Mouse (Mus musculus): ENCODE data around the gene Tle4. TPM values are rescaled to one million over a fixed set of nuclear protein-coding genes. Genes with fewer than 3 reads are reported as not detected.
A peak's percentile ranks its signal among the peaks of the same experiment; 100 is the strongest.
"Not testable (repeated sequence)": the region's sequence is repeated elsewhere in the genome, so short reads cannot be mapped to it uniquely, and the experiment has no call there.

Gene Tle4
- 39.8 and 40.9 TPM in 2 replicates for polyA plus RNA-seq (2015; fragmentation: Nextera tagmentation; extraction: Ambion mirVana)

DNA sequence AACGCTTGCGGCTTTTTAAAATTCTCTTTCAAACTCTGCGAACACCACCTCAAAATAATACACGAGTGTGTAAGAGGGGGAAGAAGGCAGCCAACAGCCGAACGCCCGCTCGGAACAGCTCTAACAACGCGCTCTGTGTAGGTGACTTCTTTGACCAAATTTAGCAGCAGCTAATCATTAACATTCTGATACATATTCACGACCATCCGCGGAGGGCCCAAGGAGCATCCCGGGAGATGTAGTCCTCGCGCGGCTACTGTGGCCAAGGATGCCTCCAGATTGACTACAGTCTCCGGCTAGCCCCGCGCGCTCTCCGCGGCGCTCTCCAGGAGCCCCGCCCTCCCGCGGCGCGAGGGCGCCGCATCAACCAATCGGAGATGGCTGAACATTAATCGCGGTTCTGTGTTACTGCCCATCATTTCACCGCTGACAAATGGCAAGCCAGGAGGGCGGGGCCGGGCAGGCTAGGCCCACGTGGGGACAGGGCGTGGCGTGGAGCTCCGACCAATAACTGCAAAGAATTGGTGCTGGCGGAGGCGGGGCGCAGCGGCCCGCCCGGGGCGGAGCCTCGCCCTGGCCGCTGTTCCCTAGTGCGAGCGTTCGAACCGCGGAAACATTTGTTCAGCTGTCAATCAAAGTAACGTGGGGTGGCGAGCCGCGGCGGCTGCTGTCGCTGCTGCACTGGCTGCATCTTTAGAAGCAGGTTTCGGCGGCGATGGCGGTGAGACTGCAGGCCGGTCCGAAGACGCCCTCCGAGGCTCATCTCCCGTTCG, at the start of gene Tle4:
Gene Tle4, minus strand, starts transcription at position 135 of the 773 bp plus-strand sequence.
- WGBS, result under 1% methylated on average over 71 of the region's 71 CpGs
- ATAC-seq, result peak; percentile 97

DNA sequence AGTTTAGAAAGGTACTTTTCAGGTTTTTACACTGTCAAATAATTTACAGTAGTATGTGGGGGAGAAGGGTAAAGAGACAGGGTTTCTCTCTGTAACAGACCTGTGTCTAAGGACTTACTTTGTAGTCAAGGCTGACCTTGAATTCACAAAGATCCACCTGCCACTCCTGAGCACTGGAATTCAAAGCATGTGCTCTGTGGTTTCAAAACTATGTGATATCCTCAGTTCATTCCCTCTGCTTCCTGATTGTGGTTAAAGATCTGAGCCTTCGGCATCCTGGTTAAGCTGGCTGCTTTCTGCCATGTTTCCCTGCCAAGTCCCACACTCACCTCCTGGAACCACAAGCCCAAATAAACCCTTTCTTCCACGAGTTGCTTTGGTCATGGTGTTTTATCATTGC, 47.8 kb upstream of the Tle4 start:
- Histone ChIP-seq H3K4me3 (replicated peaks; ENCODE audit: low read length) (no peak overlapping the region), H3K9ac (replicated peaks; ENCODE audit: low read depth, low read length) (no peak overlapping the region), H3K36me3 (ENCODE audit: control insufficient read depth, insufficient read depth) (no peaks in the 10 kb centered on the region), H3K27ac (ENCODE audit: low read length) (no peak overlapping the region), H3K9me3 (ENCODE audit: control insufficient read depth, low read length) (no peaks in the 10 kb centered on the region), H3K4me2 (ENCODE audit: low read length) (no peak overlapping the region), H3K27me3 (replicated peaks; ENCODE audit: control insufficient read depth, insufficient read depth, low read length) (no peaks in the 10 kb centered on the region; the same call in 1 of the 2 replicates), H3K4me1 (replicated peaks; ENCODE audit: control insufficient read depth, insufficient read depth, low read length) (no peaks in the 10 kb centered on the region)
- ATAC-seq, result no peak
- WGBS, result 82% methylated on average over 2 of the region's 2 CpGs

More for the DNA sequence above, at the start of gene Tle4:
- peaks cover 4% of the 10 kb centered on the region; the same call in 1 of the 2 replicates for H3K27me3 ChIP-seq (replicated peaks; ENCODE audit: control insufficient read depth, insufficient read depth, low read length)
- no peaks in the 10 kb centered on the region for H3K9me3 ChIP-seq (ENCODE audit: control insufficient read depth, low read length)
- no peaks in the 10 kb centered on the region for H3K36me3 ChIP-seq (ENCODE audit: control insufficient read depth, insufficient read depth)
- H3K27ac ChIP-seq (ENCODE audit: low read length), result peak within 1 kb of the TSS; percentile 97
- H3K4me2 ChIP-seq (ENCODE audit: low read length), result peak within 1 kb of the TSS; percentile 78
- peaks cover 21% of the 10 kb centered on the region for H3K4me1 ChIP-seq (replicated peaks; ENCODE audit: control insufficient read depth, insufficient read depth, low read length)
- H3K4me3 ChIP-seq (replicated peaks; ENCODE audit: low read length), result peak within 1 kb of the TSS; percentile 91
- peak within 1 kb of the TSS; percentile 93 for H3K9ac ChIP-seq (replicated peaks; ENCODE audit: low read depth, low read length)

DNA sequence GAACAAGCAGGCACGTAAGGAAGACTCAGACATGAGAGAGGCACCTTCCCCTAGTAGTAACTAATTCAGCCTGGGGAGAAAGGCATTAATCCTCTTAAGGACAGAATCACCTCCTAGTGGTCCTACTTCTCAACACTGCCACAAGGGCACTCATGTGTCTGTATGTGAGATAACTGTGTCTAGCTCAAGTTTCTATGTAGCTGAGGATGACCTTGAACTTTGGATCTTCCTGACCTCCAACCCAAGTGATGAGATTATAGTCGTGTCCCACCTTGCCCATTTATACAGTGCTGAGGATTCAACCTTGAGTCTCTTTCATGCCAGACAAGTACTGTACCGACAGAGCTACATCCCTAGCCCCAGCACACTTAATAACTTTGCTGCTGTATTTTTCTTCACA, 46.9 kb upstream of the Tle4 start:
- 75% methylated on average over 3 of the region's 3 CpGs for WGBS

DNA sequence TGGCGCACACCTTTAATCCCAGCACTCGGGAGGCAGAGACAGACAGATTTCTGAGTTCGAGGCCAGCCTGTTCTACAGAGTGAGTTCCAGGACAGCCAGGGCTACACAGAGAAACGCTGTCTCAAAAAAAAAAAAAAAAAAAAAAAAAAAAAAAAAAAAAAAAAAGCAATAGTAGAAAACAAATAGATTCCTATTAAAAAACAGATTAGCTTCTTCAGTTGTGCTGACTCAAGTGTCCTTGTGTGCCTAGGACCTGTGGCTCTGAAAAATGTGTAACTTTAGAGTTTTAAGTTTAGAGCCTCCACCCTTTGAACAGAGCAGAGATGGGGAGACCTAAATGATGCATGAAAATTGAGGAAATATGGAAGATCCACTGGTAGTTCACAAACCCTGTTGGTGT, 45.2 kb upstream of the Tle4 start:
- WGBS, result 96% methylated on average over 4 of the region's 4 CpGs
- ATAC-seq; H3K4me2 ChIP-seq (ENCODE audit: low read length); H3K9me3 ChIP-seq (ENCODE audit: control insufficient read depth, low read length); H3K27me3 ChIP-seq (replicated peaks; ENCODE audit: control insufficient read depth, insufficient read depth, low read length); H3K36me3 ChIP-seq (ENCODE audit: control insufficient read depth, insufficient read depth); H3K4me1 ChIP-seq (replicated peaks; ENCODE audit: control insufficient read depth, insufficient read depth, low read length); H3K9ac ChIP-seq (replicated peaks; ENCODE audit: low read depth, low read length); H3K27ac ChIP-seq (ENCODE audit: low read length); H3K4me3 ChIP-seq (replicated peaks; ENCODE audit: low read length): not testable (repeated sequence)

More for the DNA sequence above, 46.9 kb upstream of the Tle4 start:
- no peaks in the 10 kb centered on the region; the same call in 1 of the 2 replicates for H3K27me3 ChIP-seq (replicated peaks; ENCODE audit: control insufficient read depth, insufficient read depth, low read length)
- ATAC-seq, result no peak
- no peaks in the 10 kb centered on the region for H3K36me3 ChIP-seq (ENCODE audit: control insufficient read depth, insufficient read depth)
- H3K4me3 ChIP-seq (replicated peaks; ENCODE audit: low read length), result no peak overlapping the region
- H3K27ac ChIP-seq (ENCODE audit: low read length), result no peak overlapping the region
- H3K4me1 ChIP-seq (replicated peaks; ENCODE audit: control insufficient read depth, insufficient read depth, low read length), result no peaks in the 10 kb centered on the region
- no peak overlapping the region for H3K9ac ChIP-seq (replicated peaks; ENCODE audit: low read depth, low read length)
- no peak overlapping the region for H3K4me2 ChIP-seq (ENCODE audit: low read length)
- H3K9me3 ChIP-seq (ENCODE audit: control insufficient read depth, low read length), result no peaks in the 10 kb centered on the region

DNA sequence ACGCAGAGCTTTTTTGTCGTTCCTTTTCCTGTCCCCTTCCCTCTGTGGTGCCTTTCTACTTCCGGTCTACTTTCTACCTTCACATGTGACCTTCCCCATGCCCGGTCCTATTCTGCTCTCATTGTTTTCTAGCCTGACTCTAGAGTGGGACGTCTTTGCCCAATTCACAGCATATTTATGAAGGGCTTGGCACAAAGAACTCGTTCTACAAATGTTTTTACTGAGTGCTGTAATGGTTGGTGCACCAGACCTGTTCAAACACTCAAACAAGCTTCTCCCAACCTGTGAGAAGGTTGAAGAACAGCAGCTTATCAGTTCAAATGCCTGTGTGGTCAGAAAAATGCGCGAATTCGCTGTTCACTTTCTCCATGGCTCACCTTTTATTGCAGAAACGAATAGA, 44.8 kb upstream of the Tle4 start:
- no peak for ATAC-seq
- WGBS, result 87% methylated on average over 10 of the region's 10 CpGs
- H3K27me3 ChIP-seq (replicated peaks; ENCODE audit: control insufficient read depth, insufficient read depth, low read length), result no peaks in the 10 kb centered on the region
- no peak overlapping the region for H3K4me3 ChIP-seq (replicated peaks; ENCODE audit: low read length)
- H3K27ac ChIP-seq (ENCODE audit: low read length), result no peak overlapping the region
- no peak overlapping the region for H3K4me2 ChIP-seq (ENCODE audit: low read length)
- no peaks in the 10 kb centered on the region for H3K4me1 ChIP-seq (replicated peaks; ENCODE audit: control insufficient read depth, insufficient read depth, low read length)
- no peak overlapping the region for H3K9ac ChIP-seq (replicated peaks; ENCODE audit: low read depth, low read length)
- H3K9me3 ChIP-seq (ENCODE audit: control insufficient read depth, low read length), result no peaks in the 10 kb centered on the region
- no peaks in the 10 kb centered on the region for H3K36me3 ChIP-seq (ENCODE audit: control insufficient read depth, insufficient read depth)

DNA sequence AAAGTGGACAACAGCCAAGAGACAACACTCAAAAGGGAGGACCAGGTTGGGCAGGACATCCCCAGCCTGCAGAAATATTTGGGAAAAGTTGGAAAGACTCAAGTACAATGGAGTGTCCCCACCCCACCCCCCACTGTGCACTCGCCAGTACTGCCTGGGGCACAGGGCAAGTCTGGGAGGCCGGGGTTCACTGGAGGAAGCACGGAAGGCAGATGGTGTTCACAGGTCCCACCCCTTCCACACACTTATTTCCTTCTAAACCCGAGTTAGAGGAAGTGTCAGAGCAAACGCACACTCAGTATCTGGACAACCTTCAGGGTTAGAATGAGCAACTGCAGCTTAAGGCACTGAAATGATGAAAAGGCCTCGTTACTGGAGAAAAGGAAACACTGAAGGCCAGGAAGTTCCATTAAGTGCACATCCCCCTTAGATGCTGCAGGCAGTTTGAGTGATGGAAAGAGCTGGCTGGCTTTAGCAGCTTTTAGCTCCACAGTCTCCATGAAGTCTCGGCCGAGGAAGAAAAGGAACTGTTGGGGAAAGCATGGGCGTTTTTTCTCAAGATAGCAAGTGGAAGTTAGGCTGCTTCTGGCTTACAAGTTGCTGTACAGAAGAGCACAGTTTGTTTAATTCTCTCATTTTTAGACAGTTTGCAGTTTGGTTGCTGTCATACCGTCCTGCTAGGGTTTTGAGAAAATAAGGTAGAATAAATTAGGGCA, 37.5 kb upstream of the Tle4 start:
- Histone ChIP-seq H3K27ac (ENCODE audit: low read length) (no peak overlapping the region), H3K36me3 (ENCODE audit: control insufficient read depth, insufficient read depth) (no peaks in the 10 kb centered on the region), H3K4me2 (ENCODE audit: low read length) (no peak overlapping the region), H3K27me3 (replicated peaks; ENCODE audit: control insufficient read depth, insufficient read depth, low read length) (no peaks in the 10 kb centered on the region), H3K9ac (replicated peaks; ENCODE audit: low read depth, low read length) (no peak overlapping the region), H3K4me1 (replicated peaks; ENCODE audit: control insufficient read depth, insufficient read depth, low read length) (no peaks in the 10 kb centered on the region), H3K9me3 (ENCODE audit: control insufficient read depth, low read length) (no peaks in the 10 kb centered on the region), H3K4me3 (replicated peaks; ENCODE audit: low read length) (no peak overlapping the region)
- ATAC-seq, result no peak
- 49% methylated on average over 10 of the region's 10 CpGs for WGBS

DNA sequence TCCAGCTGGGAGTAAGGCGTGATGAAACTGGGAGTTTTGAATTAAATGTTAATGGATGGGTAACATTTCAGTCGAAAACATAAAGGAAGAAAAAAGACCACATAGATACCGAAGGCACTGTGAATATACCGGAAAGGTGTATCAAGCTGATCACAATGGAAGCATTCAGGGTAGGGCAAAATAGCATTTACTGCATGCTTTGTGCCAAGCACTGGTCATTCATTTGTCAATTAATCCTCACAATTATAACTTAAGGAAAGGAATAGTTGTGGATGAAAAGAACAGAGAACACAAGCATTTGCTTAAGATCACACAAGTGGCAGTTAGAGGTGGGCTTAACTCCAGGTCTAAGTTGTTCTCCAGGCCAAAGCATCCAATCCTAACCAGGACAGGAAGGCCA, 25.5 kb upstream of the Tle4 start:
- H3K4me3 ChIP-seq (replicated peaks; ENCODE audit: low read length), result no peak overlapping the region
- no peak overlapping the region for H3K27ac ChIP-seq (ENCODE audit: low read length)
- H3K9ac ChIP-seq (replicated peaks; ENCODE audit: low read depth, low read length), result no peak overlapping the region
- H3K4me2 ChIP-seq (ENCODE audit: low read length), result no peak overlapping the region
- no peaks in the 10 kb centered on the region for H3K36me3 ChIP-seq (ENCODE audit: control insufficient read depth, insufficient read depth)
- H3K27me3 ChIP-seq (replicated peaks; ENCODE audit: control insufficient read depth, insufficient read depth, low read length), result no peaks in the 10 kb centered on the region
- no peaks in the 10 kb centered on the region for H3K9me3 ChIP-seq (ENCODE audit: control insufficient read depth, low read length)
- WGBS, result 15% methylated on average over 4 of the region's 4 CpGs
- no peak for ATAC-seq
- H3K4me1 ChIP-seq (replicated peaks; ENCODE audit: control insufficient read depth, insufficient read depth, low read length), result no peaks in the 10 kb centered on the region

DNA sequence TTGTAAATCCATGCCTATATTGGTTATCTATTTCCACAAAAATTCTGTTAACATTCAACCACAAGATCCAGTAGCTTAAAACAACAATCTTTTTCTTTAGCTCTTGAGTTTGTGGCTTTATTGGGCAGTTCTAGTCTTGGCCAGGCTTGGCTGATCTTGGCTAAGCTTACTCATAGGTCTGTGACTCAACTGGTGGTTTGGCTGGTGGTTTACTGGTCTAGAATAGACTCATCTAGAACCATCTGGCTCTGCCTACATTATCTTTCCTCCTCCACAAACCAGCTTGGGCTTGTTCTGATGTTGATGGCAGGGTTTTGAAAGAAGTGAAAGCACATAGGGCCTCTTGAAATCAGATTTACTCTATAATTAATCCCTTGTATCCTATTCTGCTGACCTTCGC, 22.7 kb upstream of the Tle4 start:
- Histone ChIP-seq H3K4me1 (replicated peaks; ENCODE audit: control insufficient read depth, insufficient read depth, low read length) (no peaks in the 10 kb centered on the region), H3K9ac (replicated peaks; ENCODE audit: low read depth, low read length) (no peak overlapping the region), H3K9me3 (ENCODE audit: control insufficient read depth, low read length) (no peaks in the 10 kb centered on the region), H3K36me3 (ENCODE audit: control insufficient read depth, insufficient read depth) (no peaks in the 10 kb centered on the region), H3K4me2 (ENCODE audit: low read length) (no peak overlapping the region), H3K27ac (ENCODE audit: low read length) (no peak overlapping the region), H3K4me3 (replicated peaks; ENCODE audit: low read length) (no peak overlapping the region), H3K27me3 (replicated peaks; ENCODE audit: control insufficient read depth, insufficient read depth, low read length) (no peaks in the 10 kb centered on the region)
- ATAC-seq, result no peak
- WGBS, result 97% methylated on average over 1 of the region's 1 CpGs

DNA sequence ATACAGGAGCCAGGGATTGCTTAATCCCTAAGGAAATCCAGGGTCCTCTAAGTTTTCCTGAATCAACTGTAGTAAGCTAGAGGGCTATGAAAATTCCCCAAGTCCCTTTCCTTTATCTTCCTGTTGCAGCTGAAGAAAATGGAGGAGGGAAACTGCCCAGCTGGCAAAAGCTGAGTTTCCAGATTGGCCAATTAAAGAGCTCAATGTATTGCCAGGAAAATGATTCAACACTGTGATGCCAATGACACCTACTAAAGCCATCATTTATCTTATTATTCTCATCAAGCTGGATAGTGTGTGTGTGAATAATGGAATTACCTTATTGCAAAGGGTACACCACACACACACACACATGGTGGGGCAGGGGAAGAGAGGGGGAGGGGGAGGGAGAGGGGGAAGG, 22.0 kb upstream of the Tle4 start:
- peak; percentile 72 for ATAC-seq
- no peak overlapping the region for H3K27ac ChIP-seq (ENCODE audit: low read length)
- H3K4me2 ChIP-seq (ENCODE audit: low read length), result no peak overlapping the region
- no peaks in the 10 kb centered on the region for H3K4me1 ChIP-seq (replicated peaks; ENCODE audit: control insufficient read depth, insufficient read depth, low read length)
- no peaks in the 10 kb centered on the region for H3K27me3 ChIP-seq (replicated peaks; ENCODE audit: control insufficient read depth, insufficient read depth, low read length)
- H3K9me3 ChIP-seq (ENCODE audit: control insufficient read depth, low read length), result no peaks in the 10 kb centered on the region
- no peak overlapping the region for H3K4me3 ChIP-seq (replicated peaks; ENCODE audit: low read length)
- no peaks in the 10 kb centered on the region for H3K36me3 ChIP-seq (ENCODE audit: control insufficient read depth, insufficient read depth)
- H3K9ac ChIP-seq (replicated peaks; ENCODE audit: low read depth, low read length), result no peak overlapping the region

Measured in forebrain, embryonic 16.5 days (tissue).